Mouse (Mus musculus) erythroid progenitor cell, adult 5-6 weeks (primary cell): ENCODE results near the gene Meaf6. TPM values are rescaled to one million over a fixed set of nuclear protein-coding genes. Genes with fewer than 3 reads are reported as not detected.

Source experiments
- ATAC-seq: replicated peaks from 2 replicates; pipeline ENCODE4 v1.8.0; 2016; ENCODE audit warnings: moderate number of reproducible peaks, mild to moderate bottlenecking, moderate TSS enrichment, inconsistent platforms; ENCODE audit not compliant: poor library complexity, low FRiP score, severe bottlenecking
- total RNA-seq, 2 experiments: library from RNA; stranded (forward) in 1 of 2; stranded (reverse) in 1 of 2; fragments of 150-400 nt in 1 of 2; fragments of 186-747, 209-891 nt in 1 of 2; gene quantifications; 2 replicates each; pipeline versions ENCODE4 v1.2.3 to v1.2.4; 2015 to 2017; ENCODE audit warnings: low replicate concordance in 2 of 2

The Meaf6 gene
- total RNA-seq, 2 experiments from 2014 or later, result 37.1 to 66.7 TPM

DNA sequence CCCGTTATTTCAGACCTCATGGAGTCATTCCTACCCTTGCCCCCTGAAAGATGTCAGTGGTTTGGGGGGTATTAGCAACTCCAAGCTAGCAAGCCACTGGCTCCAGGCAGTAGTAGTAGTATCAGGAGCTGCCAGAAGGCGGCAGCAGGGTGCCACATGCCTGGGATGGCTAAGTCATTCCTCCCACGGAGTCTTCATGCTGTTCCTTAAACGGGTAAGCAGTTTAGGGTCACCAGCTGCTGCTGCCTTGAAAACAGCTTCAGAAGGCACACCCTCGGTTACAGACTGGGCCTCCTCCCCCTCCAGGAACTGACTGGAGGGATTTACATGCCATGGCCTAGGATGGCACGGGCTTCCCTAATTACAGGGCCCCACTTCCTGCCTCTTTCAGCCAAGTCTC lies 29.7 kb downstream of the Meaf6 start:
- ATAC-seq, result peak; percentile 56; the same call in 1 of the 2 replicates

DNA sequence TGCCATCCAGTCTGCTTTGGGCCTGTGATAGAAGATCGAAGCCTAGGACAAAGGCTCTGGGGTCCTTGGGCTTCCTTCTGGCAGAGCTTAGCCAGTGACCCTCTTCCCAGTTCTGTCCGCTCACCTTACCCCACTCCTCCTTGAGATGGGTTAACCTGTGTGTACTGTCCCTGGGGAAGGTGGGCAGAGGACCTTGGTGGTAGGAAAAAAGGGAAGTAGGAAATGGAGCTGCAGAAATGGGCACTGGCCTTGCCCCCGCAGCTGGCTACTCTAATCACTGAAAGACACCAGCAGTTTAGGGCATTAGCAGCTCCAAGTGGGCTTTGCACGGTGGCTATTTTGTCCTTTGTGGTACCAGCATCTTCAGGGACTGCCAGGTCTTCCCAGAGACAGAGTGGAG lies 30.1 kb downstream of the Meaf6 start:
- no peak for ATAC-seq

DNA sequence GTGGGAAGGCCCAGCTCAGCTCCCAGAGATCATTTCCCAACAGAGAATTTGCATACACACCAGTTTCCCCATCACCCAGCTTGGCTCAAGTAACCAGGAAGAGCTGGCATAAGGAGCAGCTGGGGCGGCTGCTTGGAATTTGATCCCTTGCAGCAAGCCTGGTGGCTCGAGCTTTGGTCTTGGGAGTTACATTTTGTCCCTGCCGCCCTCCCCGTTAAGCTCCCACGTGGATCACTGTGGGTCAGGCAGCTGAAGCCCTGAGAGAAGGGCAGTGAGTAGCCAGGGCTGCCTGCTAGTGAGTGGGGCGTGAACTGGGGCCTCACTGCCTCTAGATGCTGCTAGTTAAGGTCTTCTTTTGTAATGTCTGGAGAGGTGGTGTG lies 30.8 kb downstream of the Meaf6 start:
- ATAC-seq, result no peak

DNA sequence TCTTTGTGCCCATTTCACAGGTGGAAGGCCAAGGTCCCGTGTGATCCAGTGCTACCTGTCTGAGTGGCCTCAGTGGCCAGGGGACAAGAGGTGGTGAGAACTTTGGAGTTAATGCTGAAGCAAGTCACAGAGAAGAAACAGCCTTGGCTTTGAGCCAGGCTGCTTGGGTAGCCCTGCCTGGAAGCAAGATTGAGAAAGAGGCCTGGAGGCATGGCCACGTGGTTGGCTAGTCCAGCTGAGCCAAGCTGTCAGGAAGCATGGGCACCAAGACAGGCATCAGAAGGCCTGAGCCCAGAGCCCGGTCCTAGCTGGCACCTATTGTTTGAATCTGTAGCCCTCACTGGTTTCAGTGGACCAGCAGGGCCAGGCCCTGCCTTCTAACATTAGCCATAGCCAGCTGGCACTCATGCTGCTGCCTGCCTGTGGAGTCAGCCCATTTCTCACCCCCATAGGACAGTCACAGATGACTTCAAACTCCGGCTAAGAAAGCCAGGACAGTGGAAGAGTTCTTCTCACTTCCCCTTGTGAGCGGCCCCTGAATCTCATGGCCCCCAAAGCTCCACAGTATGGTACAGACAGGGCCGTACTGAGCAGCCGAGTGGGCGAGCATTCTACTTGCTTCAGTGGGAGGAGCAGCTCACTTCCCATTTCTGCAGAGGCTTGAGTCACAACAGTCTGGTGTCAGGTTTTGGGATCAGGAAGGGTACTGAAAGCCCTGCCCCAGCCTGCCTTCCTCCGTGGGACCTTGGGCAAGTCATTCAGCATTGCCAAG lies 31.3 kb downstream of the Meaf6 start:
- ATAC-seq, result no peak

- no peak for ATAC-seq
Measured at GRCm38 (mm10) chr4:125116929-125117328, 32.0 kb downstream of the Meaf6 start.

- ATAC-seq, result no peak
Measured at GRCm38 (mm10) chr4:125117902-125118320, 33.0 kb downstream of the Meaf6 start.

DNA sequence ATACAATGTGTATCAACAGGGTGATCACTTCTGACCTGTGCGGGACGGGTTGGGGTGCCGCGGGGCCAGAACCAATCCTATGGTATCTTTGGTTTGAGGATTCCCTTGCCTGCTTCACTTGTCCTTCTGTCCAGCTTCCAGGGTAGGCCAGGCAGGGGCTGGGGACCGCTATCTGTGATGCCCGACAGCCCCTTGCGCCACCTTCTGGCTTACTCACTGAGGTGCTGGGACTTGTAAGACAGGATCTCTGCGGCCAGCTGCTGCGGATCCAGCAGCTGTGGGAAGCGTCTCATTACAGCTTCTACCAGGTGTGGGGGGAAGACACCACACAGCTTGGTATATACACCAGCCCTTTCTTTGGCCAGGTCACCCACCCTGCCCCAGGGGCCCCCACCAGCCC lies 34.1 kb downstream of the Meaf6 start:
- no peak for ATAC-seq

DNA sequence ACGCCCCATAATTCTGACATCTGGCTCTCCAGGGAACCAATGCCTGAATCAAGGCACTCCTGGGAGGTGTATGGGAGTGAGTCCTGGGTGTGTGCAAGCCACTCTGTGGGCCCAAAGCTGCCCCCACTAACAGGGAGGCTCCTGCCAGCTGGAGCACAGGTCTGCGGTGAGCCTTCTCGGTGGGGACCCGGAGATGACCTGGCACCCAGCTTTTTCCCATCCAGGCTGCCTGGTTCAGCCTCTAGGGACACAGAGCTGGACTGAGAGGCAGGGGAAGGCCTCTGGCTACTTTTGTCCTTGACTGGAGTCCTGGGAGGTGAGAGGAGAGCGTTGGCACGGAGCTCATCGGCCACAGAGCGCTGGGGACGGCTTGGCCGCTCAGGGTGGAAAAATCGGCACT lies 34.8 kb downstream of the Meaf6 start:
- ATAC-seq, result no peak

GRCm38 (mm10) chr4:125122431-125123278 lies 37.7 kb downstream of the Meaf6 start:
- no peak for ATAC-seq

DNA sequence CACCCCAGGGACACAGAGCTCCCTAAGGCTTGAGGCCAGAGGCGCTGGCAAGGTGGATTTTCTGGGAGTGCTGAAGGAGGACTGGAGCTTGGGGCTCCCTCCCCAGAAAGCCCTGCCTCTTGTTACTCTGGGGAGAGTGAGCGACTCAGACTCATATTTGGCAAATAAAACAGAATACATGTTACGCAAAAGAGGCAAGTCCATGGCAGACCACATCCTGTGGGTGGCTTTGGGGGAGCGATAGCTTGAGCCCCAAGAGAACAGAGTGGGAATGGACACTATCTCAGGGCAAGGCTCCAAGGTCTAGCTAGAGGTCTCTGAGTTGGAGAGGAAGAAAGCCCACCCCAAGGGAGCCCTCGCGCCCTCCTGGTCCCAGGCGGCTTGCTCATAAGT lies 38.3 kb downstream of the Meaf6 start:
- no peak for ATAC-seq

GRCm38 (mm10) chr4:125124424-125125209 lies 39.7 kb downstream of the Meaf6 start:
- ATAC-seq, result no peak

GRCm38 (mm10) chr4:125125361-125125921 lies 40.5 kb downstream of the Meaf6 start:
- ATAC-seq, result no peak

GRCm38 (mm10) chr4:125126186-125126585 lies 41.3 kb downstream of the Meaf6 start:
- ATAC-seq, result no peak

GRCm38 (mm10) chr4:125126761-125127160 lies 41.8 kb downstream of the Meaf6 start:
- ATAC-seq, result no peak

- ATAC-seq, result peak; percentile 92
Measured at GRCm38 (mm10) chr4:125127305-125128084, 42.6 kb downstream of the Meaf6 start, which contains the start of gene Zc3h12a. Zc3h12a (minus strand) TSS chr4:125127840.

GRCm38 (mm10) chr4:125131493-125131892 lies 46.6 kb downstream of the Meaf6 start:
- no peak for ATAC-seq

DNA sequence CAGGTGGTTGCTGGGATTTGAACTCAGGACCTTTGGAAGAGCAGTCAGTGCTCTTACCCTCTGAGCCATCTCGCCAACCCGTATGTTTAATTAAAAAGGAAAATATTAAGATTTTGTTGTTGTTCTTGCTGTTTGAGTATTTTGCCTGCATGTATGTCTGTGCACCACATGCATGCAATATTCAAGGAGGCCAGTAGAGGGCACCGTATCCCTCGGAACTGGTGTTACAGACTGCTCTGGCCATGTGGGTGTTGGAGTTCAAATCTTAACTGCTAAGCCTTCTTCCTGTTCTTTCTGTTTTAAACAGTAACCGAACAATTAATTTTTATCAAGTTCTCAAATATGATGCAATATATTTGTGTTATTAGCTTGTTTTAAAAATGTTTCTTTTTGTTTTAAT lies 47.5 kb downstream of the Meaf6 start:
- ATAC-seq, result no peak

- ATAC-seq, result no peak
Measured at GRCm38 (mm10) chr4:125134192-125134591, 49.3 kb downstream of the Meaf6 start.

- ATAC-seq, result no peak
Measured at GRCm38 (mm10) chr4:125134631-125135030, 49.7 kb downstream of the Meaf6 start.
